Mouse (Mus musculus) forebrain, embryonic 12.5 days (tissue): Measurements from ENCODE around the gene Cfb. TPM values are rescaled to one million over a fixed set of nuclear protein-coding genes. Genes with fewer than 3 reads are reported as not detected.

Experiments
- ATAC-seq: fragments of 200-750 bp; cut with Nextera tagmentation; 2 replicates; pipeline ENCODE4 v1.8.0; 2017; ENCODE audit warnings: moderate TSS enrichment; ENCODE audit not compliant: low FRiP score
- H3K27ac ChIP-seq: fragments of 300-500 bp; sonication (generic); 2 replicates; pipeline ENCODE4 v1.5.1; 2016; ENCODE audit warnings: mild to moderate bottlenecking
- H3K27me3 ChIP-seq: fragments of 300-500 bp; sonication (generic); 2 replicates; pipeline ENCODE4 v1.6.1; 2016; ENCODE audit warnings: mild to moderate bottlenecking
- H3K36me3 ChIP-seq: fragments of 300-500 bp; sonication (generic); replicated peaks from 2 replicates; pipeline ENCODE4 v1.6.1; 2016; ENCODE audit warnings: mild to moderate bottlenecking
- H3K4me1 ChIP-seq: fragments of 300-500 bp; sonication (generic); 2 replicates; pipeline ENCODE4 v1.6.1; 2016
- H3K4me2 ChIP-seq: fragments of 300-500 bp; sonication (generic); 2 replicates; pipeline ENCODE4 v1.6.1; 2016; ENCODE audit warnings: mild to moderate bottlenecking, moderate library complexity
- H3K4me3 ChIP-seq: fragments of 300-500 bp; sonication (generic); replicated peaks from 2 replicates; pipeline ENCODE4 v1.5.1; 2016; ENCODE audit warnings: mild to moderate bottlenecking
- H3K9ac ChIP-seq: fragments of 300-500 bp; sonication (generic); 2 replicates; pipeline ENCODE4 v1.6.1; 2016; ENCODE audit warnings: mild to moderate bottlenecking
- H3K9me3 ChIP-seq: fragments of 300-500 bp; sonication (generic); 2 replicates; pipeline ENCODE4 v1.6.1; 2016
- WGBS: fragments of 180-500 bp; shearing (Covaris S2); methylation state at CpG from one replicate; pipeline ENCODE4 v1.1.7; 2016; 5-methylcytosine and 5-hydroxymethylcytosine counted together
- polyA plus RNA-seq: library from polyadenylated mRNA; unstranded; fragments of >200 nt; fragmentation: Nextera tagmentation; extraction: Ambion mirVana; gene quantifications from 2 replicates; pipeline ENCODE4 v1.2.1, GENCODE M21; 2016

Cfb gene
- polyA plus RNA-seq, 1 experiment from 2014 or later = 2.9 TPM

GRCm38 (mm10) chr17:34879336-34879879 is 17.1 kb upstream of the Cfb start, which contains the start of gene Zbtb12:
Gene Zbtb12, plus strand, starts transcription at chr17:34879483.
- Histone ChIP-seq H3K9me3 (no peaks in the 10 kb centered on the region), H3K4me1 (0 out of 2 replicates have a peak, but pooled peaks cover 6% of the 10 kb centered on the region), H3K27ac (no peak within 1 kb of the TSS), H3K27me3 (peaks cover 13% of the 10 kb centered on the region), H3K36me3 (no peaks in the 10 kb centered on the region), H3K4me2 (no peak within 1 kb of the TSS), H3K4me3 (no peak within 1 kb of the TSS), H3K9ac (no peak within 1 kb of the TSS)
- 66% methylated on average over 11 of the region's 11 CpGs for WGBS
- no peak for ATAC-seq

GRCm38 (mm10) chr17:34874321-34874720 is 12.0 kb upstream of the Cfb start:
- H3K27ac ChIP-seq = no peak overlapping the region

GRCm38 (mm10) chr17:34865981-34866380 is 3.7 kb upstream of the Cfb start:
- no peak overlapping the region for H3K27ac ChIP-seq
- no peak overlapping the region for H3K4me3 ChIP-seq
- WGBS = 71% methylated on average over 7 of the region's 7 CpGs
- no peaks in the 10 kb centered on the region for H3K9me3 ChIP-seq
- H3K4me2 ChIP-seq = no peak overlapping the region
- no peak overlapping the region for H3K9ac ChIP-seq
- ATAC-seq = no peak
- H3K4me1 ChIP-seq = peaks cover 3% of the 10 kb centered on the region; the same call in 1 of the 2 replicates
- peaks cover 9% of the 10 kb centered on the region; the same call in 1 of the 2 replicates for H3K27me3 ChIP-seq
- no peaks in the 10 kb centered on the region for H3K36me3 ChIP-seq

More at GRCm38 (mm10) chr17:34874321-34874720, 12.0 kb upstream of the Cfb start:
- H3K4me2 ChIP-seq = no peak overlapping the region
- H3K36me3 ChIP-seq = no peaks in the 10 kb centered on the region
- H3K4me1 ChIP-seq = no peaks in the 10 kb centered on the region
- 0 out of 2 replicates have a peak, but pooled peaks cover 3% of the 10 kb centered on the region for H3K27me3 ChIP-seq
- no peak for ATAC-seq
- WGBS = 90% methylated on average over 6 of the region's 6 CpGs
- no peak overlapping the region for H3K9ac ChIP-seq
- H3K9me3 ChIP-seq = no peaks in the 10 kb centered on the region
- no peak overlapping the region for H3K4me3 ChIP-seq

GRCm38 (mm10) chr17:34861704-34862415 is 458 bp downstream of the Cfb start:
- H3K4me1 ChIP-seq = peaks cover 3% of the 10 kb centered on the region; the same call in 1 of the 2 replicates
- no peak overlapping the region for H3K4me3 ChIP-seq
- H3K27ac ChIP-seq = no peak overlapping the region
- ATAC-seq = no peak
- H3K36me3 ChIP-seq = peaks cover 12% of the 10 kb centered on the region; the same call in 1 of the 2 replicates
- H3K4me2 ChIP-seq = no peak overlapping the region
- 80% methylated on average over 13 of the region's 13 CpGs for WGBS
- H3K9me3 ChIP-seq = no peaks in the 10 kb centered on the region
- no peak overlapping the region for H3K9ac ChIP-seq
- 0 out of 2 replicates have a peak, but pooled peaks cover 9% of the 10 kb centered on the region for H3K27me3 ChIP-seq

- Histone ChIP-seq H3K9me3 (no peaks in the 10 kb centered on the region), H3K27ac (no peak overlapping the region), H3K9ac (no peak overlapping the region), H3K4me1 (peaks cover 3% of the 10 kb centered on the region; the same call in 1 of the 2 replicates), H3K4me3 (no peak overlapping the region), H3K36me3 (peaks cover 24% of the 10 kb centered on the region), H3K4me2 (no peak overlapping the region), H3K27me3 (0 out of 2 replicates have a peak, but pooled peaks cover 9% of the 10 kb centered on the region)
- no peak for ATAC-seq
- WGBS = 89% methylated on average over 9 of the region's 9 CpGs
Observed at GRCm38 (mm10) chr17:34860514-34860913, 1.8 kb downstream of the Cfb start.

GRCm38 (mm10) chr17:34858670-34859069 is 3.6 kb downstream of the Cfb start:
- 0 out of 2 replicates have a peak, but pooled peaks cover 9% of the 10 kb centered on the region for H3K27me3 ChIP-seq
- H3K4me3 ChIP-seq = no peak overlapping the region
- ATAC-seq = no peak
- H3K9me3 ChIP-seq = no peaks in the 10 kb centered on the region
- no peak overlapping the region for H3K27ac ChIP-seq
- H3K36me3 ChIP-seq = peaks cover 41% of the 10 kb centered on the region
- H3K9ac ChIP-seq = no peak overlapping the region
- H3K4me1 ChIP-seq = no peaks in the 10 kb centered on the region
- H3K4me2 ChIP-seq = no peak overlapping the region
- 89% methylated on average over 4 of the region's 4 CpGs for WGBS

- 44% methylated on average over 3 of the region's 3 CpGs for WGBS
- Histone ChIP-seq H3K9me3 (no peaks in the 10 kb centered on the region), H3K27ac (no peak overlapping the region), H3K36me3 (peaks cover 57% of the 10 kb centered on the region), H3K4me3 (no peak overlapping the region), H3K4me2 (no peak overlapping the region), H3K4me1 (peaks cover 10% of the 10 kb centered on the region), H3K9ac (no peak overlapping the region), H3K27me3 (no peaks in the 10 kb centered on the region)
- ATAC-seq = no peak
Observed at GRCm38 (mm10) chr17:34855825-34856224, 6.5 kb downstream of the Cfb start.

GRCm38 (mm10) chr17:34854761-34855160 is 7.6 kb downstream of the Cfb start:
- peaks cover 57% of the 10 kb centered on the region for H3K36me3 ChIP-seq
- WGBS = 74% methylated on average over 3 of the region's 3 CpGs
- no peak for ATAC-seq

GRCm38 (mm10) chr17:34853511-34853910 is 8.8 kb downstream of the Cfb start:
- H3K4me1 ChIP-seq = peaks cover 22% of the 10 kb centered on the region
- H3K27me3 ChIP-seq = no peaks in the 10 kb centered on the region
- H3K9ac ChIP-seq = no peak overlapping the region
- WGBS = 83% methylated on average over 8 of the region's 8 CpGs
- ATAC-seq = no peak
- no peaks in the 10 kb centered on the region for H3K9me3 ChIP-seq
- H3K36me3 ChIP-seq = peaks cover 57% of the 10 kb centered on the region
- no peak overlapping the region for H3K4me3 ChIP-seq
- no peak overlapping the region for H3K27ac ChIP-seq
- H3K4me2 ChIP-seq = no peak overlapping the region

More at GRCm38 (mm10) chr17:34854761-34855160, 7.6 kb downstream of the Cfb start:
- peaks cover 14% of the 10 kb centered on the region for H3K4me1 ChIP-seq
- no peaks in the 10 kb centered on the region for H3K9me3 ChIP-seq
- H3K27ac ChIP-seq = no peak overlapping the region
- H3K9ac ChIP-seq = no peak overlapping the region
- H3K4me3 ChIP-seq = no peak overlapping the region
- no peaks in the 10 kb centered on the region for H3K27me3 ChIP-seq
- no peak overlapping the region for H3K4me2 ChIP-seq

- Histone ChIP-seq H3K27me3 (no peaks in the 10 kb centered on the region), H3K4me1 (peaks cover 22% of the 10 kb centered on the region), H3K36me3 (peaks cover 60% of the 10 kb centered on the region), H3K4me2 (peak overlapping the region; percentile 90), H3K9ac (peak overlapping the region; percentile 88), H3K9me3 (no peaks in the 10 kb centered on the region), H3K27ac (peak overlapping the region; percentile 44; the same call in 1 of the 2 replicates), H3K4me3 (peak overlapping the region; percentile 75)
- no peak; the same call in none of the 2 replicates for ATAC-seq
- WGBS = under 1% methylated on average over 25 of the region's 25 CpGs
Observed at GRCm38 (mm10) chr17:34850517-34851125, 11.7 kb downstream of the Cfb start.

GRCm38 (mm10) chr17:34849722-34850516 is 12.4 kb downstream of the Cfb start, which contains the start of the genes Skiv2l and Nelfe:
Gene Skiv2l, minus strand, starts transcription at chr17:34850210.
Gene Nelfe, plus strand, starts transcription at chr17:34850391.
- Histone ChIP-seq H3K36me3 (peaks cover 62% of the 10 kb centered on the region), H3K9ac (peak within 1 kb of the TSS; percentile 88)
- 2% methylated on average over 58 of the region's 65 CpGs for WGBS

More at GRCm38 (mm10) chr17:34849722-34850516, 12.4 kb downstream of the Cfb start, which contains the start of the genes Skiv2l and Nelfe:
- no peaks in the 10 kb centered on the region for H3K27me3 ChIP-seq
- H3K4me2 ChIP-seq = peak within 1 kb of the TSS; percentile 90
- peak within 1 kb of the TSS; percentile 53 for H3K27ac ChIP-seq
- no peaks in the 10 kb centered on the region for H3K9me3 ChIP-seq
- ATAC-seq = peak; percentile 98
- peaks cover 22% of the 10 kb centered on the region for H3K4me1 ChIP-seq
- peak within 1 kb of the TSS; percentile 75 for H3K4me3 ChIP-seq
